Mouse (Mus musculus): ENCODE measurements around the gene Cd274. TPM values are rescaled to one million over a fixed set of nuclear protein-coding genes. Genes with fewer than 3 reads are reported as not detected.

Gene Cd274
- polyA plus RNA-seq, 1 experiment from 2014 or later, result 0.76 TPM

- H3K9me3 ChIP-seq (replicated peaks), result no peaks in the 10 kb centered on the region
- no peak overlapping the region for H3K27ac ChIP-seq (replicated peaks)
- no peak for ATAC-seq (ENCODE audit: insufficient read depth)
- H3K36me3 ChIP-seq (replicated peaks), result no peaks in the 10 kb centered on the region; the same call in 1 of the 2 replicates
- no peak overlapping the region for H3K9ac ChIP-seq
- H3K4me1 ChIP-seq (replicated peaks), result no peaks in the 10 kb centered on the region
- H3K4me2 ChIP-seq, result no peak overlapping the region
- H3K27me3 ChIP-seq, result no peaks in the 10 kb centered on the region
- no peak overlapping the region for H3K4me3 ChIP-seq (replicated peaks)
Observed at GRCm38 (mm10) chr19:29344868-29345267, 22.4 kb upstream of the Cd274 start.

- no peaks in the 10 kb centered on the region; the same call in 1 of the 2 replicates for H3K36me3 ChIP-seq (replicated peaks)
- ATAC-seq (ENCODE audit: insufficient read depth), result no peak
- no peaks in the 10 kb centered on the region for H3K9me3 ChIP-seq (replicated peaks)
- no peaks in the 10 kb centered on the region for H3K4me1 ChIP-seq (replicated peaks)
- H3K27me3 ChIP-seq, result no peaks in the 10 kb centered on the region
- no peak overlapping the region for H3K4me2 ChIP-seq
- no peak overlapping the region for H3K27ac ChIP-seq (replicated peaks)
- no peak overlapping the region for H3K4me3 ChIP-seq (replicated peaks)
- H3K9ac ChIP-seq, result no peak overlapping the region
- 68% methylated on average over 6 of the region's 6 CpGs for WGBS (ENCODE audit: insufficient replicate concordance)
Observed at GRCm38 (mm10) chr19:29345636-29346035, 21.6 kb upstream of the Cd274 start.

GRCm38 (mm10) chr19:29350991-29351390 is 16.3 kb upstream of the Cd274 start:
- Histone ChIP-seq H3K4me1 (replicated peaks) (peaks cover 11% of the 10 kb centered on the region), H3K27me3 (no peaks in the 10 kb centered on the region), H3K4me2 (no peak overlapping the region), H3K36me3 (replicated peaks) (no peaks in the 10 kb centered on the region; the same call in 1 of the 2 replicates), H3K4me3 (replicated peaks) (no peak overlapping the region), H3K9ac (no peak overlapping the region), H3K27ac (replicated peaks) (no peak overlapping the region), H3K9me3 (replicated peaks) (no peaks in the 10 kb centered on the region)
- 61% methylated on average over 5 of the region's 5 CpGs for WGBS (ENCODE audit: insufficient replicate concordance)
- no peak for ATAC-seq (ENCODE audit: insufficient read depth)

GRCm38 (mm10) chr19:29354895-29355877 is 12.1 kb upstream of the Cd274 start:
- Histone ChIP-seq H3K27me3 (no peaks in the 10 kb centered on the region), H3K36me3 (replicated peaks) (peaks cover 6% of the 10 kb centered on the region; the same call in 1 of the 2 replicates), H3K4me2 (peak overlapping the region; percentile 85), H3K4me3 (replicated peaks) (peak overlapping the region; percentile 57), H3K9me3 (replicated peaks) (no peaks in the 10 kb centered on the region), H3K9ac (peak overlapping the region; percentile 50), H3K27ac (replicated peaks) (peak overlapping the region; percentile 60; the same call in 1 of the 2 replicates), H3K4me1 (replicated peaks) (peaks cover 16% of the 10 kb centered on the region)
- 3% methylated on average over 20 of the region's 20 CpGs for WGBS (ENCODE audit: insufficient replicate concordance)
- ATAC-seq (ENCODE audit: insufficient read depth), result peak; percentile 70

- Histone ChIP-seq H3K27ac (replicated peaks) (no peak overlapping the region), H3K9me3 (replicated peaks) (no peaks in the 10 kb centered on the region), H3K4me2 (no peak overlapping the region), H3K4me1 (replicated peaks) (peaks cover 26% of the 10 kb centered on the region), H3K27me3 (no peaks in the 10 kb centered on the region), H3K36me3 (replicated peaks) (peaks cover 6% of the 10 kb centered on the region; the same call in 1 of the 2 replicates), H3K4me3 (replicated peaks) (no peak overlapping the region), H3K9ac (no peak overlapping the region)
- no peak for ATAC-seq (ENCODE audit: insufficient read depth)
- 77% methylated on average over 11 of the region's 11 CpGs for WGBS (ENCODE audit: insufficient replicate concordance)
Observed at GRCm38 (mm10) chr19:29356281-29356680, 11.0 kb upstream of the Cd274 start.

GRCm38 (mm10) chr19:29360251-29360650 is 7.0 kb upstream of the Cd274 start:
- H3K27ac ChIP-seq (replicated peaks), result no peak overlapping the region
- no peak for ATAC-seq (ENCODE audit: insufficient read depth)
- no peaks in the 10 kb centered on the region for H3K9me3 ChIP-seq (replicated peaks)
- H3K27me3 ChIP-seq, result no peaks in the 10 kb centered on the region
- peak overlapping the region; percentile 14; the same call in 1 of the 2 replicates for H3K4me2 ChIP-seq
- 32% methylated on average over 5 of the region's 5 CpGs for WGBS (ENCODE audit: insufficient replicate concordance)
- H3K36me3 ChIP-seq (replicated peaks), result peaks cover 6% of the 10 kb centered on the region; the same call in 1 of the 2 replicates
- H3K9ac ChIP-seq, result no peak overlapping the region
- H3K4me1 ChIP-seq (replicated peaks), result peaks cover 28% of the 10 kb centered on the region
- H3K4me3 ChIP-seq (replicated peaks), result no peak overlapping the region

- H3K27me3 ChIP-seq, result no peaks in the 10 kb centered on the region
- peak overlapping the region; percentile 64 for H3K4me3 ChIP-seq (replicated peaks)
- no peaks in the 10 kb centered on the region for H3K9me3 ChIP-seq (replicated peaks)
- H3K36me3 ChIP-seq (replicated peaks), result peaks cover 2% of the 10 kb centered on the region; the same call in 1 of the 2 replicates
- no peak overlapping the region for H3K27ac ChIP-seq (replicated peaks)
- peak; percentile 99 for ATAC-seq (ENCODE audit: insufficient read depth)
- H3K4me2 ChIP-seq, result peak overlapping the region; percentile 88
- peaks cover 34% of the 10 kb centered on the region for H3K4me1 ChIP-seq (replicated peaks)
- H3K9ac ChIP-seq, result peak overlapping the region; percentile 71
- WGBS (ENCODE audit: insufficient replicate concordance), result 3% methylated on average over 33 of the region's 33 CpGs
Observed at GRCm38 (mm10) chr19:29361468-29362130, 5.7 kb upstream of the Cd274 start.

GRCm38 (mm10) chr19:29362173-29362930 is 4.9 kb upstream of the Cd274 start:
- Histone ChIP-seq H3K4me3 (replicated peaks) (peak overlapping the region; percentile 64), H3K36me3 (replicated peaks) (no peaks in the 10 kb centered on the region; the same call in 1 of the 2 replicates), H3K9me3 (replicated peaks) (no peaks in the 10 kb centered on the region), H3K9ac (peak overlapping the region; percentile 71; the same call in 1 of the 2 replicates), H3K4me1 (replicated peaks) (peaks cover 40% of the 10 kb centered on the region), H3K4me2 (peak overlapping the region; percentile 88), H3K27ac (replicated peaks) (peak overlapping the region; percentile 30), H3K27me3 (no peaks in the 10 kb centered on the region)
- 29% methylated on average over 13 of the region's 13 CpGs for WGBS (ENCODE audit: insufficient replicate concordance)
- no peak for ATAC-seq (ENCODE audit: insufficient read depth)

- ATAC-seq (ENCODE audit: insufficient read depth), result no peak
- H3K4me3 ChIP-seq (replicated peaks), result no peak overlapping the region
- 80% methylated on average over 7 of the region's 7 CpGs for WGBS (ENCODE audit: insufficient replicate concordance)
- no peak overlapping the region for H3K4me2 ChIP-seq
- no peaks in the 10 kb centered on the region for H3K27me3 ChIP-seq
- H3K27ac ChIP-seq (replicated peaks), result no peak overlapping the region
- no peak overlapping the region for H3K9ac ChIP-seq
- H3K4me1 ChIP-seq (replicated peaks), result peaks cover 50% of the 10 kb centered on the region
- H3K36me3 ChIP-seq (replicated peaks), result no peaks in the 10 kb centered on the region; the same call in 1 of the 2 replicates
- H3K9me3 ChIP-seq (replicated peaks), result no peaks in the 10 kb centered on the region
Observed at GRCm38 (mm10) chr19:29363557-29363956, 3.7 kb upstream of the Cd274 start.

GRCm38 (mm10) chr19:29364076-29364475 is 3.2 kb upstream of the Cd274 start:
- WGBS (ENCODE audit: insufficient replicate concordance), result 69% methylated on average over 5 of the region's 5 CpGs
- H3K9me3 ChIP-seq (replicated peaks), result no peaks in the 10 kb centered on the region

More at GRCm38 (mm10) chr19:29364076-29364475, 3.2 kb upstream of the Cd274 start:
- Histone ChIP-seq H3K4me1 (replicated peaks) (peaks cover 54% of the 10 kb centered on the region), H3K4me2 (no peak overlapping the region), H3K4me3 (replicated peaks) (no peak overlapping the region), H3K9ac (no peak overlapping the region), H3K27ac (replicated peaks) (no peak overlapping the region), H3K36me3 (replicated peaks) (no peaks in the 10 kb centered on the region; the same call in 1 of the 2 replicates), H3K27me3 (no peaks in the 10 kb centered on the region)
- ATAC-seq (ENCODE audit: insufficient read depth), result no peak

Data from liver, embryonic 15.5 days (tissue).